ENCODE assay signal across 9 mouse cellular contexts in genomic region chr2:34531801-34532298, GRCm38 (mm10).
DNase-seq lines count a peak whose midpoint lies in the region; ATAC-seq lines count a peak whose summit lies in the region.
"Had no signal": no experiment of that assay in that cellular context is flagged by ENCODE, and none has a peak within 500 bp of the region (broad histone marks: within the 10 kb centered on the region; RNA-seq: fewer than 3 reads in every experiment).

No protein-coding gene starts in this region.

- no peak overlapping the region for H3K4me3 ChIP-seq in forebrain, embryonic 13.5 days
- H3K4me3 ChIP-seq in forebrain, embryonic 11.5 days (ENCODE audit: low read depth, low read length): no peak overlapping the region
- H3K4me3 ChIP-seq: midbrain, embryonic 12.5 days had no signal

- WGBS in forebrain, embryonic 13.5 days: 39% methylated on average over 3 of the region's 3 CpGs
- WGBS in forebrain, embryonic 11.5 days: 82% methylated on average over 3 of the region's 3 CpGs

- 0 out of 2 replicates have a peak overlapping the region, but pooled peaks have one; percentile 4 for H3K27ac ChIP-seq in forebrain, embryonic 13.5 days
- no peak overlapping the region for H3K27ac ChIP-seq in forebrain, embryonic 11.5 days (ENCODE audit: low read depth, low read length)
- H3K27ac ChIP-seq: midbrain, embryonic 12.5 days had no signal

- H3K4me2 ChIP-seq in forebrain, embryonic 13.5 days: no peak overlapping the region
- H3K4me2 ChIP-seq in forebrain, embryonic 11.5 days (ENCODE audit: low read depth, low read length, severe bottlenecking): no peak overlapping the region
- H3K4me2 ChIP-seq: midbrain, embryonic 12.5 days had no signal

- no peaks in the 10 kb centered on the region for H3K9me3 ChIP-seq in forebrain, embryonic 13.5 days (replicated peaks)
- H3K9me3 ChIP-seq in forebrain, embryonic 11.5 days (ENCODE audit: control insufficient read depth, low read length): no peaks in the 10 kb centered on the region
- H3K9me3 ChIP-seq: midbrain, embryonic 12.5 days had no signal

- no peaks in the 10 kb centered on the region for H3K36me3 ChIP-seq in forebrain, embryonic 13.5 days (ENCODE audit: poor library complexity, severe bottlenecking)
- no peaks in the 10 kb centered on the region for H3K36me3 ChIP-seq in forebrain, embryonic 11.5 days (ENCODE audit: control insufficient read depth, insufficient read depth, low read length)

- H3K4me1 ChIP-seq in forebrain, embryonic 13.5 days: peaks cover 60% of the 10 kb centered on the region
- 0 out of 2 replicates have a peak, but pooled peaks cover 2% of the 10 kb centered on the region for H3K4me1 ChIP-seq in forebrain, embryonic 11.5 days (replicated peaks; ENCODE audit: control insufficient read depth, insufficient read depth, low read length)

- H3K27me3 ChIP-seq in forebrain, embryonic 13.5 days: 0 out of 2 replicates have a peak, but pooled peaks cover 3% of the 10 kb centered on the region
- no peaks in the 10 kb centered on the region for H3K27me3 ChIP-seq in forebrain, embryonic 11.5 days (ENCODE audit: control insufficient read depth, insufficient read depth, low read length)
- H3K27me3 ChIP-seq: midbrain, embryonic 12.5 days had no signal

- ATAC-seq in forebrain, embryonic 13.5 days: peak; percentile 83
- no peak for ATAC-seq in forebrain, embryonic 11.5 days (replicated peaks; ENCODE audit: low FRiP score)
- ATAC-seq in megakaryocyte progenitor cell, adult 5-6 weeks (replicated peaks; ENCODE audit: poor library complexity): no peak
- no peak for ATAC-seq in megakaryocyte-erythroid progenitor cell, adult 5-6 weeks (replicated peaks; ENCODE audit: low FRiP score, low TSS enrichment, poor library complexity, severe bottlenecking)

- H3K9ac ChIP-seq in forebrain, embryonic 13.5 days: no peak overlapping the region
- H3K9ac ChIP-seq in forebrain, embryonic 11.5 days (ENCODE audit: low read length): no peak overlapping the region
- H3K9ac ChIP-seq: midbrain, embryonic 12.5 days had no signal

- DNase-seq in forebrain, embryonic 11.5 days (ENCODE audit: low spot score): no peak
- peak; percentile 92 for DNase-seq in NIH3T3 (ENCODE audit: low read depth)
- DNase-seq in frontal cortex, postnatal 10 days (ENCODE audit: low spot score in 2 of 2): peak; percentile 24 to 33
- DNase-seq in layer of hippocampus, adult 8-10 months (ENCODE audit: low spot score in 2 of 2): peak; percentile 52 to 70
- peak; percentile 39 to 46 for DNase-seq in right cerebral cortex, adult 2 months (ENCODE audit: low spot score in 2 of 2)
